Mouse (Mus musculus) neural tube, embryonic 11.5 days (tissue): ENCODE measurements at regions not wholly inside any gene's neighbourhood (a gene's known extent, or its start where the extent isn't known, plus 50 kb on each side); places are given as distances from the start of the nearest gene placed in this dataset.
A peak's percentile ranks its signal among the peaks of the same experiment; 100 is the strongest.

ENCODE experiments used
- ATAC-seq: fragments of 200-750 bp; cut with Nextera tagmentation; 2 replicates; pipeline ENCODE4 v1.8.0; 2017; ENCODE audit warnings: moderate number of reproducible peaks, mild to moderate bottlenecking, moderate TSS enrichment, moderate library complexity; ENCODE audit not compliant: insufficient read depth, low FRiP score, low TSS enrichment
- DNase-seq: peaks from one replicate; pipeline ENCODE4 v3.0.0-alpha.2; 2015; ENCODE audit warnings: low spot score
- H3K27ac ChIP-seq: fragments of 300-500 bp; sonication (generic); 2 replicates; pipeline ENCODE4 v1.5.1; 2014; ENCODE audit warnings: low read depth, mild to moderate bottlenecking, low read length
- H3K27me3 ChIP-seq: fragments of 300-500 bp; sonication (generic); 2 replicates; pipeline ENCODE4 v1.6.1; 2014; ENCODE audit warnings: mild to moderate bottlenecking, low read length, mixed read lengths; ENCODE audit not compliant: control insufficient read depth, insufficient read depth
- H3K36me3 ChIP-seq: fragments of 300-500 bp; sonication (generic); 2 replicates; pipeline ENCODE4 v1.6.1; 2014; ENCODE audit warnings: mild to moderate bottlenecking, low read length, moderate library complexity, mixed read lengths; ENCODE audit not compliant: control insufficient read depth, insufficient read depth
- H3K4me1 ChIP-seq: fragments of 300-500 bp; sonication (generic); 2 replicates; pipeline ENCODE4 v1.6.1; 2014; ENCODE audit warnings: low read length, mixed read lengths; ENCODE audit not compliant: control insufficient read depth, insufficient read depth
- H3K4me2 ChIP-seq: fragments of 300-500 bp; sonication (generic); 2 replicates; pipeline ENCODE4 v1.6.1; 2014; ENCODE audit warnings: low read depth, mild to moderate bottlenecking, moderate library complexity
- H3K4me3 ChIP-seq: fragments of 300-500 bp; sonication (generic); 2 replicates; pipeline ENCODE4 v1.5.1; 2014; ENCODE audit warnings: low read depth, low read length
- H3K9ac ChIP-seq: fragments of 300-500 bp; sonication (generic); 2 replicates; pipeline ENCODE4 v1.6.1; 2014; ENCODE audit warnings: mild to moderate bottlenecking, low read length
- H3K9me3 ChIP-seq: fragments of 300-500 bp; sonication (generic); 2 replicates; pipeline ENCODE4 v1.6.1; 2016; ENCODE audit warnings: low read length; ENCODE audit not compliant: control insufficient read depth
- WGBS: fragments of 180-500 bp; shearing (Covaris S2); extraction: QIAGEN DNeasy Blood & Tissue Kit; methylation state at CpG from one replicate; pipeline ENCODE4 v1.1.7; 2014; 5-methylcytosine and 5-hydroxymethylcytosine counted together

- no peak; the same call in 1 of the 2 replicates for ATAC-seq
Observed at GRCm38 (mm10) chr5:64738096-64738780, 65.0 kb upstream of the Klf3 start.

GRCm38 (mm10) chr5:64738781-64739310 lies 64.3 kb upstream of the Klf3 start:
- DNase-seq, result peak; percentile 19
- no peak for ATAC-seq
- Histone ChIP-seq H3K4me3 (no peak overlapping the region), H3K27me3 (no peaks in the 10 kb centered on the region), H3K4me2 (peak overlapping the region; percentile 15; the same call in 1 of the 2 replicates), H3K9me3 (no peaks in the 10 kb centered on the region), H3K36me3 (no peaks in the 10 kb centered on the region), H3K27ac (0 out of 2 replicates have a peak overlapping the region, but pooled peaks have one; percentile 3), H3K9ac (peak overlapping the region; percentile 32), H3K4me1 (peaks cover 21% of the 10 kb centered on the region)
- 17% methylated on average over 10 of the region's 10 CpGs for WGBS

More at GRCm38 (mm10) chr5:64738096-64738780, 65.0 kb upstream of the Klf3 start:
- H3K27me3 ChIP-seq, result no peaks in the 10 kb centered on the region
- no peaks in the 10 kb centered on the region for H3K9me3 ChIP-seq
- DNase-seq, result peak; percentile 25
- no peaks in the 10 kb centered on the region for H3K36me3 ChIP-seq
- whole genome bisulfite sequencing, result 10% methylated on average over 11 of the region's 11 CpGs
- no peak overlapping the region for H3K4me3 ChIP-seq
- H3K4me2 ChIP-seq, result peak overlapping the region; percentile 15; the same call in 1 of the 2 replicates
- H3K27ac ChIP-seq, result 0 out of 2 replicates have a peak overlapping the region, but pooled peaks have one; percentile 3
- peaks cover 21% of the 10 kb centered on the region for H3K4me1 ChIP-seq
- peak overlapping the region; percentile 32; the same call in 1 of the 2 replicates for H3K9ac ChIP-seq

- Histone ChIP-seq H3K27me3 (no peaks in the 10 kb centered on the region), H3K27ac (peak overlapping the region; percentile 60; the same call in 1 of the 2 replicates), H3K9ac (peak overlapping the region; percentile 3), H3K4me2 (peak overlapping the region; percentile 15; the same call in 1 of the 2 replicates), H3K36me3 (no peaks in the 10 kb centered on the region), H3K4me3 (no peak overlapping the region), H3K9me3 (no peaks in the 10 kb centered on the region), H3K4me1 (peaks cover 21% of the 10 kb centered on the region)
- DNase-seq (peak; percentile 63), ATAC-seq (peak; percentile 60)
- WGBS, result 3% methylated on average over 15 of the region's 15 CpGs
Observed at GRCm38 (mm10) chr5:64739311-64740261, 63.6 kb upstream of the Klf3 start.

- no peak overlapping the region for H3K27ac ChIP-seq
- no peak overlapping the region for H3K4me3 ChIP-seq
- no peak overlapping the region for H3K4me2 ChIP-seq
- no peaks in the 10 kb centered on the region for H3K27me3 ChIP-seq
- H3K4me1 ChIP-seq, result peaks cover 9% of the 10 kb centered on the region
- DNase-seq (no peak), ATAC-seq (no peak)
- H3K36me3 ChIP-seq, result no peaks in the 10 kb centered on the region
- WGBS, result 87% methylated on average over 4 of the region's 4 CpGs
- H3K9ac ChIP-seq, result no peak overlapping the region
- no peaks in the 10 kb centered on the region for H3K9me3 ChIP-seq
Observed at GRCm38 (mm10) chr5:64744041-64744440, 59.1 kb upstream of the Klf3 start.

GRCm38 (mm10) chr5:64744455-64744854 lies 58.7 kb upstream of the Klf3 start:
- H3K9ac ChIP-seq, result no peak overlapping the region
- no peaks in the 10 kb centered on the region for H3K27me3 ChIP-seq
- H3K4me1 ChIP-seq, result peaks cover 5% of the 10 kb centered on the region
- DNase-seq (no peak), ATAC-seq (no peak)
- no peak overlapping the region for H3K4me3 ChIP-seq
- no peak overlapping the region for H3K4me2 ChIP-seq
- H3K27ac ChIP-seq, result no peak overlapping the region
- H3K36me3 ChIP-seq, result no peaks in the 10 kb centered on the region
- H3K9me3 ChIP-seq, result no peaks in the 10 kb centered on the region
- WGBS, result 93% methylated on average over 5 of the region's 5 CpGs

GRCm38 (mm10) chr5:64747461-64747860 lies 55.7 kb upstream of the Klf3 start:
- DNase-seq, result no peak
- H3K4me3 ChIP-seq, result no peak overlapping the region
- no peaks in the 10 kb centered on the region for H3K36me3 ChIP-seq
- no peaks in the 10 kb centered on the region for H3K27me3 ChIP-seq
- H3K27ac ChIP-seq, result no peak overlapping the region
- no peaks in the 10 kb centered on the region for H3K9me3 ChIP-seq
- H3K9ac ChIP-seq, result no peak overlapping the region
- ATAC-seq, result no peak
- H3K4me1 ChIP-seq, result no peaks in the 10 kb centered on the region
- no peak overlapping the region for H3K4me2 ChIP-seq
- WGBS, result 70% methylated on average over 1 of the region's 1 CpGs

- Histone ChIP-seq H3K9ac (no peak overlapping the region), H3K4me2 (no peak overlapping the region), H3K4me3 (no peak overlapping the region), H3K27me3 (no peaks in the 10 kb centered on the region), H3K9me3 (no peaks in the 10 kb centered on the region), H3K27ac (no peak overlapping the region), H3K36me3 (no peaks in the 10 kb centered on the region), H3K4me1 (no peaks in the 10 kb centered on the region)
- WGBS, result 73% methylated on average over 14 of the region's 14 CpGs
- DNase-seq (no peak), ATAC-seq (no peak)
Observed at GRCm38 (mm10) chr5:64749415-64750166, 53.6 kb upstream of the Klf3 start.

GRCm38 (mm10) chr5:64750406-64750805 lies 52.8 kb upstream of the Klf3 start:
- H3K9ac ChIP-seq, result no peak overlapping the region
- no peak overlapping the region for H3K4me3 ChIP-seq
- H3K4me2 ChIP-seq, result no peak overlapping the region
- H3K9me3 ChIP-seq, result no peaks in the 10 kb centered on the region
- DNase-seq (no peak), ATAC-seq (no peak)
- H3K27me3 ChIP-seq, result no peaks in the 10 kb centered on the region
- WGBS, result 98% methylated on average over 3 of the region's 3 CpGs
- no peaks in the 10 kb centered on the region for H3K36me3 ChIP-seq
- H3K27ac ChIP-seq, result no peak overlapping the region
- no peaks in the 10 kb centered on the region for H3K4me1 ChIP-seq
